Mouse (Mus musculus): ENCODE data around the gene Gsta1.
"Not testable (repeated sequence)": the region's sequence is repeated elsewhere in the genome, so short reads cannot be mapped to it uniquely, and the experiment has no call there.

Gsta1 gene

GRCm38 (mm10) chr9:78229658-78230057 lies 798 bp upstream of the Gsta1 start:
- not testable (repeated sequence) for DNase-seq (ENCODE audit: low read depth, low spot score)

- DNase-seq (ENCODE audit: low read depth, low spot score): not testable (repeated sequence)
Measured at GRCm38 (mm10) chr9:78233121-78233695, 2.8 kb downstream of the Gsta1 start.

DNA sequence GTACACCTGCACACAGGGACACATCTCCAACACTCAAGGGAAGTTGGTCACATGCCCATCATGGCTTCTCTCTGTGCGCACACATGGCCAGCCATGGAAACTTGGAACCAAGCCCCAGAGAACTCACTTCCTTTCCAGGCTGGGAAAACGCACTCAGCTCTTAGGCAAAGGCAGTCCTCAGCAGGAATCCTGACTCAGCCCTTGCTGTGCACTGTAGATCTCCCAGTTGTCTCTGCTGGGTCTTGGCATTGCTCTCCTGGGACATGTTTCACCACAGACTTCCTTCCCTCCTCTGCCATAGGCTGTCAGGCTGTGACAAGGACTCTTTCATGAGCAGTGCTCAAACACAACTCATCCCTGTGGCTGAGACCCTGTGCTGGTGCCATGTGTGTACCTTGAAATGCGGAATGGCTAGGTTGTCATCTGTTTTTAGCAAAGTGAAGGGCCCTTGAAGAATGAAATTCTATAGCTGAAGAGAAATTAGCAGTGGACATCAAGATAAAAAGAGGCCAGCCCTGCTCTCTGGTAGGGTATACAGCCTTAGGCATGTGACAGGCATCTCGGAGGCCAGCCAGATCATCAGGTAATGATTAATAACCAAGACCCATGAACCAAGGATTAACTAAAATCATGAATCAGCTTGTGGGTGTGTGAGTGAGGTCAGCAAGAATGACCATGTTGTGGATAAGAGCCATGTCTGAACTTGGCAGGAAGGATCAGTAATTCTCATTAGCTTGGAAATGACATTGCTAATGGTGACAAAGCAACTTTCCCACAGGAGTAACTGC lies 25.4 kb downstream of the Gsta1 start:
- DNase-seq (ENCODE audit: low read depth, low spot score): peak; percentile 93

GRCm38 (mm10) chr9:78256914-78257313 lies 26.5 kb downstream of the Gsta1 start, which contains the start of gene Gm3776:
TSS of gene Gm3776 (plus strand) at chr9:78257129.
- DNase-seq (ENCODE audit: low read depth, low spot score): not testable (repeated sequence)

DNA sequence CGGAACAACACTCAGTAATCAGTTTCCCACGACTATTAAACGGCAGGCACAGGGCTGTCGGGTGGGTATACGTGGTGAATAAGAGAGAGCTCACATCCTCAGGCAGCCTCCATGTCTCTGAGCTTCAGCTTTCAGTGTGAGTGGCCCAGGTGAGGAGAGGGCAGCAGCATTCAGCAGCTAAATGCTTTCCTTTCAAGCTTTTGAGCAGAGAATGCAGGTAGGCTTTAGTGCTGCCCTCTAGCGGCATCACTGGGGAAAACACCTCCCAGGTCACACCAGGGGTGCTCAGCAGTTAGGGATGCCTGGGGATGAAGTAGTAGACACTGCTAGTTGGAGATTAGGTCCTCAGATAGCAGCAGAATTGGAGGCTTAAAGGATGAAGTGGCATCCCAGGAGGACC lies 29.2 kb downstream of the Gsta1 start:
- not testable (repeated sequence) for DNase-seq (ENCODE audit: low read depth, low spot score)

GRCm38 (mm10) chr9:78270945-78271344 lies 40.5 kb downstream of the Gsta1 start:
- DNase-seq (ENCODE audit: low read depth, low spot score): peak; percentile 38

DNA sequence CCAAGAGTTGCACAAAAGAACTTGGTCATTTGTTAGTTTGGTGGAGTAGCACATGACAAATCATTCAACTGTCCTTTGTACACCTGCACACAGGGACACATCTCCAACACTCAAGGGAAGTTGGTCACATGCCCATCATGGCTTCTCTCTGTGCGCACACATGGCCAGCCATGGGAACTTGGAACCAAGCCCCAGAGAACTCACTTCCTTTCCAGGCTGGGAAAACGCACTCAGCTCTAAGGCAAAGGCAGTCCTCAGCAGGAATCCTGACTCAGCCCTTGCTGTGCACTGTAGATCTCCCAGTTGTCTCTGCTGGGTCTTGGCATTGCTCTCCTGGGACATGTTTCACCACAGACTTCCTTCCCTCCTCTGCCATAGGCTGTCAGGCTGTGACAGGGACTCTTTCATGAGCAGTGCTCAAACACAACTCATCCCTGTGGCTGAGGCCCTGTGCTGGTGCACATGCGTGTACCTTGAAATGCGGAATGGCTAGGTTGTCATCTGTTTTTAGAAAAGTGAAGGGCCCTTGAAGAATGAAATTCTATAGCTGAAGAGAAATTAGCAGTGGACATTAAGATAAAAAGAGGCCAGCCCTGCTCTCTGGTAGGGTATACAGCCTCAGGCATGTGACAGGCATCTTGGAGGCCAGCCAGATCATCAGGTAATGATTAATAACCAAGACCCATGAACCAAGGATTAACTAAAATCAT lies 51.7 kb downstream of the Gsta1 start:
- peak; percentile 93 for DNase-seq (ENCODE audit: low read depth, low spot score)

DNA sequence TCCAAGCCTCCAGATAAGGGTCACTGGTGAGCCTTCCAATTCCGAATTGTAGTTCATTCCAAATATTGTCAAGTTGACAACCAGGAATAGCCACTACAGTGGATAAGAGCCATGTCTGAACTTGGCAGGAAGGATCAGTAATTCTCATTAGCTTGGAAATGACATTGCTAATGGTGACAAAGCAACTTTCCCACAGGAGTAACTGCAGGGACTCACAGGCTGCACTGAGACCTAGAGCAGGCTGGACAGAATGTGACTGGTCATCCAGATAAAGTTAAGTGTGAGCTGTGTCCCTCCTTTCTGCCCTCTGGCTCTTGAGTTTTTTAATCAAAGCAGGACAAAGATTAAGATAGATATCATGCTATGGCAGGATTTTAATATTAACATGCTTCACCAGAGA lies 58.6 kb downstream of the Gsta1 start:
- DNase-seq (ENCODE audit: low read depth, low spot score): not testable (repeated sequence)

GRCm38 (mm10) chr9:78289723-78290122 lies 59.3 kb downstream of the Gsta1 start, which contains the start of gene Gm10639:
TSS of gene Gm10639 (plus strand) at chr9:78289923.
- DNase-seq (ENCODE audit: low read depth, low spot score): not testable (repeated sequence)

Measured in 3T3-L1 (cell line).